Mouse (Mus musculus) inflammation-experienced regulatory T-cells, adult 16 weeks (primary cell): ENCODE results near the gene Col19a1. TPM values are rescaled to one million over a fixed set of nuclear protein-coding genes. Genes with fewer than 3 reads are reported as not detected.

Experiments used
- polyA plus RNA-seq: library from polyadenylated mRNA; unstranded; fragments of 100-300 nt; shearing (Covaris generic); gene quantifications from one replicate; pipeline ENCODE4 v1.2.1, GENCODE M21; 2017

The Col19a1 gene
- polyA plus RNA-seq, result 0.13 TPM

GRCm38 (mm10) chr1:24587141-24587541 lies at the start of gene Col19a1:
Gene Col19a1 (minus strand): TSS chr1:24587472.

Other genes with a start within 250 kb of the Col19a1 start
- 123 TPM for gene Lmbrd1, start 91.2 kb upstream of the Col19a1 start, polyA plus RNA-seq